Mouse (Mus musculus) kidney, adult 11 months (tissue): Measurements from ENCODE around the gene Arl4c.
"Not testable (repeated sequence)": the region's sequence is repeated elsewhere in the genome, so short reads cannot be mapped to it uniquely, and the experiment has no call there.

Experiments
- DNase-seq: peaks from one replicate; pipeline ENCODE4 v3.0.0; 2022

The Arl4c gene

DNA sequence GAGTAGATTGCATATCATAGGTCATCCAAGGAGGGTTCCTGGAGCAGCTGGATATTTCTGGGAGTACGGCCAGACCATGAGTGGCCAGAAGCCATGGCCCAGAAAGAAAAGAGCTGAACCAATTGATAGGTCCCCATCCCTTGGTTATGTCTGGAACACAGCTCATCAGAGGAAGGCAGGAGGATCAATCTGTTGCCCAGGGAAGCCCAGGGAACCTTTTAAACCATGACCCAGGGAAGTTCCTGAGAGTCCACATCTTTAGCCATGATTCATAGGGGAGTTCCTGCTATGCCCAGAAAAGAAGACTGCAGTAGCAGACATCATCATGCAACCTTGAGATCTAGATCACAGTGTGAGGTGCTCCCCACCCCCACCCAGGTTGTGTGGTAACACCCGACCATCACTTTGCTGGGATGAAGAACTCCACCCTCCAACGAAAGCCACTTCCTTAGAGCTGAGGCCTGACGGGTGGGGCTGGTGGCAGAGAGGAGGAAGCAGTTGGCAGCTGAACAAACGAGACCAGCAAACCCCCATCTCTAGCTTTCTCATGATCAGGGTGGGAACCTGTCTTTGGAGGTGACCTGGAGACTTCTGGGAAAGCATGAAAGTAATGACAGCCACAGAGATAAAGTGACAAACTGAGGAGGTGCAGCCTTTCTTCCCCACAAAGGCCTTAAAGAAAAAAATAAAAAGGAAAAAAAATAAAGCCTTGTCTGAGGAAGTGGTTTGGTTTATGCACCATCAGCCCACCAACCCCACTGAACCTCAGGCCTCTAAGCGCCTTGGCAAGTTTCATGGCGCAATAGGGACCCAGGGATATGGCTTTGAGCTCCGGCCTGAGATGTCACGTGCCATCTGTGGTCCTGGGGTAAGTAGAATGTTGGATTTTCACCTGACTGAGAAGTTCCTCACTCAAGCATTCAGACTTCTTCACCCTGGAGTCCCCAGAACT lies 47.2 kb downstream of the Arl4c start:
- DNase-seq, result no peak

DNA sequence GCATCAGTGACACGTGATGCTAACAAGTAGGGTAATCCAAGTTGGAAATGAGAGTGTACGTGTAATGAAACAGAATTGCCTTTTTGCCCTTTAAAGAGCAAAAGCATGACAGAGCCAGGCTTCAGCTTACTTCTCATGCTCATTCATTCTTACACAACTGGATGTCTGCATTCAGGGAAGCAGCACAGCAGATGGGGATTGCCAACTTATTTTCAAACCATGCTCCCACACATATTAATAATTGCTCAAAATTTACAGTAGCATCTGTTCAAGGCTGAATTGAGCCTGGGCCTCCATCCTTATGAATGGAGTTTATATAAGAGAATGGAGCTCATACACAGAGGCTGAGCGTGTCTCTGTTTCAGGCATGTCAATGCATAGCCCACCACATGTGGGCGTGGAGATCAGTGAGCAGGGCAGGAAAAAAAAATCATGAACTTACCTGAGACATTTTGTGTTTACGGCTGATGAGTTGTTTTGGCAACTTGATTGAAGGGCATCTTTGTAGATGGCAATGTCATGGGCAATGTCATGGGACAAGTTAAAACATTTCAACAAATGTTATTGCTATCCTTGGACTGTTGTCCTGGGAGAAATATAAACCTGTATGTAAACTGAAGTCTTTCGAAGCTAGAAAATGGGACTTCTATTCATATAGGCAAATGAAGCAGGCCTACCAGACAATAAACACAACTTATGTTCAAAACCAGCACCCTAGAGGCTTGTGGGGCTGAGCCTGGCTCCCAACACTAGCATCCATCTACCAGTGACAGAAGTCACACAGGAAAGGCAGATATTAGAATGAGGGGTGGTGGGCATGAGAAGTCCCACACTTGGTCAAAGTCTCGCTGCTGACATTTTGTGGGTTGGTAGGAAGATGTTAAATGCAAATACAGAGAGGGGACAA lies 48.2 kb downstream of the Arl4c start:
- DNase-seq, result no peak

DNA sequence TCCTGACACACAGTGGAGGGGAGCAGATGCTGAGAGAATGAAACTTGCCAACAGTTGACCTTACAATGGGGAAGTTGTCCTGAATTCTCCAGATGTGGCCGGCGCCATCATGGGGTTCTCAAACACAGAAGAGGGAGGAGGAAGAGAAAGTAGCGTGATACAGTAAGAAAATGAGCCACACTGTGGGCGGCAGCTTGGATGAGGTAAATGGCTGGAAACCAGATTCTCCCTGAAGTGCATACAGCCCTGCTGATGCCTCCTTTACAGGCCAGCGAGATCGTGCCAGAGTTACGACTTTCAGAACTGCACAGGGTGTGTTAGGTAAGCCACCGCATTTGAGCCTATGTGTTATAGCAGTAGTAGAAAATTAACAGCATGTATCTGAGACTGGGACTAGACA lies 49.3 kb downstream of the Arl4c start:
- no peak for DNase-seq

DNA sequence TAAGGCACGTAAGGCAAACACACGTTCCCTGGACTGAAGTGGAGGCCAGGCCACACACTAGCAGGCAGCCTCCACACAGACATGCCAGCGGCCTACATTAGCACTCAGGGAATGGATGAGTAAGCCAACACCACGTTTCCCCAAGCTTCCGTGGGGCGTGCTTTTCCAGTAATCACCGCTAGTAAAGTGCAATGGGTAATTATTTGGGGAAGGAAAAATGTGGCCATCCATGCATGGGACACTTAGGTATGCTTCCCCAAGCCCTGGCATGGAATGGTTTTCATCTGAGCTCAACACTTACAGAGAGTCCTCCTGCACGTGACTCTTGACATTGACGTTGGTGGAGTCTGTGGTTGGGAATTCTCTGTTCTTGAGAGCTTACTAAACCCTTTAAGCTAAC lies 50.4 kb downstream of the Arl4c start:
- DNase-seq, result no peak

DNA sequence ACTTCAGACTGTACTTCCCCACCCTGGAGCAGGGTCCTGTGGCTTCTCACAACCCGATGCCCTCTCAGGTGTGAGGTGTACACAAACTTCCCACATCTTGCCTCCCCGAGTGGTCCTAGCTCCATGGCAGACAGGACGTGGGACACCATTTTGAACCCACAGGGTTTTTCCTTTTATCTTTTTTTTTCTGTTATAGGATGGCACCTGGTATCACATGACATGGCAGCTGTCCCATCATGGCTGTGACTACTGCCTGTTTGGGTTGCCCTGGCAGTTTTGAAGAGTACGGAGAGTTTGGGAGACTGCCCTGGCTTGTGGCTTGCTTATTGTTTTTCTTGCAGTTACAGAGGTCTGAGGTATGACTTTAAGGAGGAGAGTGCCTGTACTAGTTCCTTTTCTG lies 53.3 kb downstream of the Arl4c start:
- DNase-seq, result no peak

DNA sequence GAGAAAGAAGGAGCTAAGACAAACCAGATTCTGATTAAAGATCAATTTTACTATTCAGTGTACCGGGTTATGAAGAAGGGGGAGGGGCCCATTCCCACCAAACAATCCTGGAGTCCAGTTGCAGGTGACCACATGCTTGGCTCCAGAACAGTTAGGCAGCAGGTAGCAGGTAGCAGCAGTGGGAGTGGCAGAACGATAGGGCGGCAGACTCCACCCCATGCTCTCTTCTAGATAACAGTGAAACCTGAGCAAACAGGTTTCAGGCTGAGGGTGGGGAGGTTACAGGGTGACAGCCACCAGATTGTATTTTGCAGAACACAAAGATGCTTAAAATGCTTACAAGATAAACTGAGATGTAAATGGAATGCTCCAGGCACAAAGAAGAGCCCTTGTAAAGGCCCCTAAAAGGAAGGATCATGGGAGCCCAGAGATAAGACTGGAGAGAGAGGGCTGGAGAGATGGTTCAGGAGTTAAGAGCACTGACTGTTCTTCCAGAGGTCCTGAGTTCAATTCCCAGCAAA lies 56.4 kb downstream of the Arl4c start:
- no peak for DNase-seq

DNA sequence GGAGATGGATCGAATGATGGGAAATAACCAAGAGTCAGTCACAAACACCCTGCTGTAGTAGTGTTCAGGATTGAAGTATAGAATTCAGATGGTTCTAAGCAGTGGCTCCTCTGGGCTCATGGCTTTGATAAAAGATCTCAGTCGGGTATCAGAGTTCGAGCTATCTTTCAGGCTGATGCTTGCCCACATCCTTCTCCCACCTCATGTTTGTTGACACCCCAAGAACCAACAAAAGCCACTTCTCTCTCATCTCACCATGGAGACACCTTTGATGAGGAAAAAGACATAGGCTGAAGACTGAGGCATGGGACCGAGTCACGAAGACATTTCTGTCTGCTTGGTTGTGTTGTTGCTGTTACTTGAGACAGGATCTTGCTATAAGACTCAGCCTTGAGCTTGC lies 57.6 kb downstream of the Arl4c start:
- DNase-seq, result no peak

DNA sequence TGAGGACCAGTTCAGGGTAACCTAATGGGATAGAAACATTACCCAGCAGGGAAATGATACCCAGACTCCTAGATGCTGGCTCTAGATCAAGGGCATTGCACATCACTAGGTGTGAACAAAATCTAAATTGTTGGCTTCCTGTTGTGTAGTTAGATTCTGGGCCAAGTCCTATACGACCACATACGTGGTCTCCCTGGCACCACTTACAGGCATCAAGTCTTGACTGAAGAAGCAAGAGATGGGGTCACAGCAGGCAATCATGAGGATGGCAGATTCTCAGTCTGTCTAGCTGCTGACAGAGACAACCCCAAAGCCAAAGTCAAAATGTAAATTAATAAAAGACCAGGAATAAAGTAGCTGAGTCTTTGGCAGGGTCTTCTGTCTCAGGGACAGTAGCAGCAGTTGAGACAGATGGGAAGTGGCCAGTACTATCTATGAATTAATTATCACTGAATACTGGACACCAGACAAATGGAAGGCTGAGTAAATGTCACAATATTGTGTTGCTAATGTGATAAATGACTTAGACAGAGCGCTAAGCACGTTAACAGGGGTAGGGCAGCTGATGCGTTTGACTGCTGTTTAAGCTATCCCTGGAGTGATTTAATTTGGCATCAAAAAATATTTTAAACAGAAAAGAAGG lies 58.7 kb downstream of the Arl4c start:
- DNase-seq, result no peak

DNA sequence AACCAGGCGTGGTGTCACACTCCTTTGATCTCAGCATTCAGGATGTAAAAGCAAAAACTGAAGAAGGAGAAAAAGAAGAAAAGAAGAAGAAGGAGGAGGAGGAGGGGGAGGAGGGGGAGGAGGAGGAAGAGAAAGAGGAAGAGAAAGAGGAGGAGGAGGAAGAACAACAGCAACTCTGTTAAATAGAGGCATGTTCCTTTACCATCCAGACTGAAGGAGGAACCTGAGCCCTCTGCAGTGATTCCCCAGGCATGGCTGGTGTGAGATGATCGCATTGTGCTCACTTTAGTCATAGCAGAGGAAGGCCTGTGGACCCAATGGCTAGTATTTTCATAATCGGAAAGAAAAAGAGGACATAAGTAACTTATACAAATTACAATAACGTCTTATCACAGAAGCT lies 59.3 kb downstream of the Arl4c start:
- no peak for DNase-seq

DNA sequence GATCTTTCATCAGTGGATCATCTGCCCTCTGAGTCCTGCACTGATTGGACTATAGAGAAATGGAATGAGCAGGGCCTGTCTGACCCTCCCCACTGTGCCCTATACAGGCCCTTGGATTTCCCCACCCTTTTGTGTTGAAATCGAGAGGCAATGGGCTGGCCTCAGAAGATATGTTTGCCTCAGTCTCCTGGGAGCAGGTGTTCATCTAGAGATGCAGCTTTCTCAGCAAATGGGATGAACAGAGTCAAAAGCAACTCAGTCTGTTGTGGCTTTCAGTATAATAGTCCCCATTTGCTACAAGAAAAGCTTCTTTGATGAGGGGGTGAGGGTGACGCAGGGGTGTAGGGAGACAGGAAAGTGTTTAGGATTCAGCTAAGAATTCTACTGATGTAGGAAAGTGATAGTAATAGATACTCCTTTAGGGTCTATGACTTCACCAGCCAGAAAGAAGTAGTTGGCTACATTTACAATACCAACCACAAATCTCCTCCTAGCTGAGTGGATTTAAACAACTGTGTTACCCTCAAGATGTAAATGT lies 60.3 kb downstream of the Arl4c start:
- DNase-seq, result no peak

DNA sequence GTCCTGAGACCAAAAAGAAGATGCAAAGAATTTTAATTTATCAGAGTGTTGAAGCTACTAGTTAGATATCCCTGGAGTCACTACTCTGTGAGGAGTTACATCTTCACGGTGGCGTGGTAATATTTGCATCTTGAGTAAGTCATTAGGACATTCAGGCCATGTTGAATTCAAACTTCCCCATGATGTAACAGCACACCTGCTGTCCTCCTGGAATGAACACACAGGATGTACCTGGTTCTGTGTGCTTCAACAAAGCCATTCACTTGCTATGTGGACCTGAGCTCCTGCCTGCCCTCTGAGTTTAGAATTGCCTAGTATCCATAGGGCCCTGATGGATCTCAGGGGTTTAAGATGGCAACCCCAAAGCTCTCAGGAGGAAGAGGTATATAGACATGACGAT lies 60.8 kb downstream of the Arl4c start:
- no peak for DNase-seq

DNA sequence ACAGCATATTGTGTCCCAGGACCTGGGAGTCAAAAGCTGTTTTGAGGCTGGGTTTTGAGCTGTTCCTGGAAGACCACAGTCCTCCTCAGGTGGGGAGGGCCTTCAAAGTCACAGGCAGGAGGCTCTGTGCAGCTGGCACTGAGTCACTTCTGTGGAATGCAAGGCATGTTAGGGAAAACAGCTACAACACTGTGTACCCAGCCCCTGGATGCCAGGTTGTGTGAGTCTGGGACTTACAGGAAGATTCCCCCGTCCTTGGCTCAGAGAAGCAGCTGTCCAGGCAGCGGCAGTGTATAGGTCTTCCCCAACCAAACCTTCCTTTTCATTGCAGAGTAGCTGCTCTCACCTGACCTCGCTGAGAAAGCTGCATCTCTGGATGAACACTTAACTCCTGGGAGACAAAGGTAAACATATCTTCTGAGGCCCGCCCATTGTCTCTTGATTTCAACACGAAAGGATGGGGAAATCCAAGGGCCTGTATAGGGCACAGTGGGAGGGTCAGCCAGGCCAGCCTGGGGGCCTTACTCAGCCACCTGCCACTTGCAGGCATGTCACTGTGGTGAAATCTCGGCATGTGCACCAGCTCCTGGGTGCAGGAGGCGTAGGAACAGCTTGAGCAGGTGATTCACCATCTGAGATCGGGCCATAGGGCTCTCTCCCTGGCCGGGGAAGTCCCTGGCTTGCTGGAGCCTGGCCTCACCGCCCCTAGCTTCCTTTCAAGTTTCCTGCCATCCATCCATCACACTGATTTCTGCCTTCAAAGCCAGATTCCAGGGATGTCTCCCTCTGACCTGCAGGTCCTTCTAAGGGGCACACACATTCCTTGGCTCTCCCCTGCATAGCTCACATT lies 62.4 kb downstream of the Arl4c start:
- peak; percentile 28 for DNase-seq

DNA sequence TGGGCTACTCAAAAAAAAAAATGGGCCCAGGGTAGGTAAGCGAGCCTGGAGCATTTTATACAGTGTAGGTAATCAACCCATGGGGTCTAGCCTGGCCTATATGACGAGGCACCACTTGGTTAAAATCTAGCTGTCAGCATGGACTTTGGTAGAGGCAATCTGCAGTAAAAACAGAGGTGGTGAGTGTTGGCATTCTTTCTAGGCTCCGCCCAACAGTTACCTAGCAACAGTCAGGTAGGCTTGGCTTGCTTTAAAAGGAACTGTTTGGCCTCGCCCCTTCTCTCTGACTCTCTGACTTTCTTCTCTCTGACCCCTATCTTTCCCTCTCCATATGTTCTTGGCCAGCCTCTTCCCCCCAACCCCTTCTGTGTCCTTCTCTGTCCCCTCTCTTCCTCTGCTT lies 63.4 kb downstream of the Arl4c start:
- DNase-seq, result no peak

DNA sequence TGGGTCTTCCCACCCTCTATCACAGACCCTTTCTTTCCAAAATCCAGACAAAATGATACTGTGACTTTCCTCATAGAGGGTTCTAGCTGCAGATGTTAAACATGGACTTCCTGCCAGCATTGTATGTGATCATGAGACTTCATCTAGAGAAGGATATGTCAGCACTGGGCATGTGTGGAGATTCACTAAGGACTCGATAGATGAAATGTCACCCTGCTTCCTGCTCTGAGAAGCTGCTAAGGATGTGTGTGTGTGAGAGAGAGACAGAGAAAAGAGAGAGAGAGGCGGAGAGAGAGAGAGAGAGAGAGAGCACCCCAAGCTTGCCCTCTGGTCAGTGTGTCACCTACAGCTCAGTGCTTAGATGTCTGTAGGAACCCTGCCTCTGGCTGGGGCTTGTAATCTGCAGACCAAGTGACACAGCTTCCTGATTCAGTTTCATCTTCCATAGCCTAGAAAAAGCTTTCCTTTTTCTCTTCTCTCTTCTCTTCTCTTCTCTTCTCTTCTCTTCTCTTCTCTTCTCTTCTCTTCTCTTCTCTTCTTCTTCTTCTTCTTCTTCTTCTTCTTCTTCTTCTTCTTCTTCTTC lies 65.4 kb downstream of the Arl4c start:
- DNase-seq, result not testable (repeated sequence)

DNA sequence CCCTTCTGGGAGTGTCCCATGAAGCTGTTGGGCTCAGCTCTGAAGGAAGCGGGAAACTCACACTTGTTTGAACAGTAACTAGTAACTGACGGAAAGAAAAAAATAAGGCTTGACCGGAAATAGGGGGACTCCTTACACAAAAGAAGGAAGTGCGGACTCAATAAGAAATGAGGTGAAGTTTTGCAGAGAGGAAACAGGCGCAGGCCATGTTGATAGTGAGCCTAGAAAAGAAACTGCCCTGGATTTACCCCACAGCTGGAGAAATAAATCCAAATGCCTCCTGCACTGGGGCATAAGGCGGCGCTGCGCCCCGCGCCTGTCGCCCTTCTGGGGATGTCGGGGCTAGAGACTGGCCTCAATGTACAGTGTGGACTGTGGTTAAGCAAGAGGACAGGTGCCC lies 66.4 kb downstream of the Arl4c start:
- no peak for DNase-seq

DNA sequence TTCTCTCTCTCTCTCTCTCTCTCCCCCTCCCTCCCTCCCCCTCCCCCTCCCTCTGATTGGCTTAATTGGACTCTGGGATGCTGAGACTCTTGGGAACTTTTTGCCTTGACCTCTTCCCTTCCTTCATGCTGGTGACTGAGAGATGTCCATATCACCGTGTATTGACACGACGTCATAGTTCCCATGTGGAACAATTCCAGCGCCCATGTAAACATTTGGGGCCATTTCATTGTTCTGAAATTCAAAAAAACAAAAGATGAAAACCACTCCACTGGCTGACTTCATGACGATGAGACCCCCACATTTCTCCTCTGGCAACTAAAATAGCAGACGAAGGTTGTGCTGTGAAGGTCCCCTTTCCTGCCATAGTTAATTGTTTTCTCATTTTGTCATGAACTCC lies 69.2 kb downstream of the Arl4c start:
- no peak for DNase-seq

DNA sequence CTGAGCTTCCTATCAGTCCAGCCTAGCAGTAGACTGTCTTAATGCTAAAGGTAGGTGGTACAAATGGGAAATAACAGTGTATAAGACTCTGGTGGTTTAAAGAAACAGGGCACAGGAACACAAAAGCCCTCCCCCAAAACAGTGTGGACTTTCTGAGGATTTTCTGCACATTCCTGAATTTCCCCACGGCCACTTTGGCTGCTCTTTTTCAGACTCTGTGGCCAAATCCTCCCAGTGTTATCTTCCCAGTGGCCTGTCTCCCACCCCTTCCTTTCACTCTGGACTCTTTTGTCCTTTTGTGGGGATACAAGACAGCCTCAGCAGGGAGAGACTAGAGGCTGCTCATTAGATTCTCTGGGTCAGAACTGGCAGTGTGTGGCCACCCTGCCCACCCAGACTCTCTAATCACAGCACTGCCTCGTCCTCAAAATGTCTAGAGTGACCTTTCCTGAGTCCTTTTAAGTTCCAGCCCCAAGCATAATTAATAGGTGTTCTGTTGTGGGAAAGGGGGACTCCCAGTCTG lies 72.0 kb downstream of the Arl4c start:
- no peak for DNase-seq

DNA sequence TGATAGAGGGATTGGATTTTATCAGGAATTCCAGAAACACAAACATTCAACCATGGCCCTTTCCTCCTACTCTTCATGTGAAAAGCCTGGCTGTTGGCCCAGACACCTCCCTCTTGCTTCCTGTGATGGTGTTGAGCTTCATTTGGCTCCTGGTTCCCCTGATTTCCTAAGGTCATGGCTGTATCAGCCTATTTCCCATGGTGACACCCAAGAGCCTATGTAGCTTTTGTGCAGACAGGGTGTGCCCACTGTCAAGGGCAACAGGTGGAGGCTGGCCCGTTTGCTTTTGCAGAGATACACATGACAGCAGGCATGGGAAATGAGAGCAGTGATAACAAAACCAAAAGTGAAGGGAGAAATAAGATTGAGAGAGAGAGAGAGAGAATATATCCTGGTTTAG lies 76.8 kb downstream of the Arl4c start:
- no peak for DNase-seq

DNA sequence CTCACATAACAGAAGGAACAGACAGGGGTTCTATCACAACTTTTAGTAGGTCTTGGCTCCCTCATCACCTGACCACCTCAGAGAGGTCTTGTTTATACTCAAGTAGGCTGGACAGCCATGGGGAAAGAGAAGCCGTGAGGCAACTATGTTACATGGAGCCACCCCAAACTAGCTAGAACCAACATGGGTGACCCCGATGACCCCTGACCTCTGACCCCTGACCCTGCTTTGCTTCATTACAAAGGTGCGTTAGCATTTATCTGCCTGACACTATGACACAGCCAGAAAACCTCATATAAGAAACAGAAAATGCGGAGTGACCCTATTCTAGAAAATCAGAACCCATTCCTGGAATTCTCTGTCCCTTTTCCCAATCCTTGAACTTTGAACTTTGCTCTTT lies 77.6 kb downstream of the Arl4c start:
- no peak for DNase-seq

DNA sequence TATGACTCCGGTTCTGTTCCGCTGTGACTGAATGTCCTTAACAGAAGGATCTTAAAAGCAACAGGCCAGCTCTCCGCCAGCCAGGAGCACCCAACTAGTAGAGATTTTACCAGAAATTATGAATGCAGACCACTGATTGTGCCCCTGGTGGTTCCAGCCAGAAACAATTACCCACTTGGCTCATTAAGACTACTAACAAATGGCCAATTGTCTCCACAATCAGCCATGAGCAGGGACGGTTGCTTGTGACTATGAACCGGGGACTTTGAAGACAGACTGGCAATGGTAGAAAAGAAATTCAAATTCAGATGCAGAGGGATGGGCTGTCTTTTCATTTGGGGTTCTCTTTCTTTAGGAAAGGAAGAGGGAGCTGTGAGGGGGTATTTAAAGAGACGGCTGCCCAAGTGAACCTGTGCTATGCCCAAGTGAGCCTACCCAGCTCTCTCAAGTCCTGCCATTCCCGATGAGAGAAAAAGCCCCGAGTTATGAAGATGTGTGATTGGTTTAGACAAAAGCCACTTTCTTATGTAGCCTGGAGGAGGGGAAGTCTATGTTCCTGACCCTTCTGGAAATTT lies 78.4 kb downstream of the Arl4c start:
- no peak for DNase-seq
